Mouse (Mus musculus) kidney, adult 2 months (tissue): ENCODE measurements at regions not wholly inside any gene's neighbourhood (a gene's known extent, or its start where the extent isn't known, plus 50 kb on each side); places are given as distances from the start of the nearest gene placed in this dataset.

Experiments used
- DNase-seq: peaks from one replicate; pipeline ENCODE4 v3.0.0; 2021
- H3K27ac ChIP-seq: fragments of 200-500 bp; 2 replicates; pipeline ENCODE4 v1.5.1; 2012; ENCODE audit warnings: low read depth, low read length, control low read depth, inconsistent platforms; ENCODE audit not compliant: insufficient read depth
- H3K27me3 ChIP-seq: fragments of 200-500 bp; replicated peaks from 2 replicates; pipeline ENCODE4 v1.6.1; 2012; ENCODE audit warnings: mild to moderate bottlenecking, moderate library complexity, low read length, inconsistent platforms; ENCODE audit not compliant: control insufficient read depth, insufficient read depth
- H3K36me3 ChIP-seq: fragments of 200-500 bp; 2 replicates; pipeline ENCODE4 v1.6.1; 2012; ENCODE audit warnings: mild to moderate bottlenecking, moderate library complexity, low read length, inconsistent platforms; ENCODE audit not compliant: control insufficient read depth, insufficient read depth
- H3K4me1 ChIP-seq: fragments of 200-500 bp; 2 replicates; pipeline ENCODE4 v1.6.1; 2011; ENCODE audit warnings: low read length; ENCODE audit not compliant: control insufficient read depth, insufficient read depth
- H3K4me3 ChIP-seq: fragments of 200-500 bp; 2 replicates; pipeline ENCODE4 v1.5.1; 2011; ENCODE audit warnings: mild to moderate bottlenecking, low read depth, low read length, control low read depth; ENCODE audit not compliant: insufficient read depth
- CTCF ChIP-seq: fragments of 200-500 bp; conservative IDR thresholded peaks from 2 replicates; pipeline ENCODE4 v1.5.1; 2011; ENCODE audit warnings: low read depth, mild to moderate bottlenecking, control low read depth, low read length, moderate library complexity, mixed read lengths; ENCODE audit not compliant: insufficient read depth, insufficient read length
- POLR2A ChIP-seq: fragments of 200-500 bp; IDR thresholded peaks from one replicate; pipeline ENCODE4 v1.6.1; 2011; ENCODE audit warnings: low read depth, low read length, control low read depth
- WGBS: fragments of 180-500 bp; shearing (Covaris S2); methylation state at CpG from one replicate; pipeline ENCODE4 v1.1.7; 2018; 5-methylcytosine and 5-hydroxymethylcytosine counted together

DNA sequence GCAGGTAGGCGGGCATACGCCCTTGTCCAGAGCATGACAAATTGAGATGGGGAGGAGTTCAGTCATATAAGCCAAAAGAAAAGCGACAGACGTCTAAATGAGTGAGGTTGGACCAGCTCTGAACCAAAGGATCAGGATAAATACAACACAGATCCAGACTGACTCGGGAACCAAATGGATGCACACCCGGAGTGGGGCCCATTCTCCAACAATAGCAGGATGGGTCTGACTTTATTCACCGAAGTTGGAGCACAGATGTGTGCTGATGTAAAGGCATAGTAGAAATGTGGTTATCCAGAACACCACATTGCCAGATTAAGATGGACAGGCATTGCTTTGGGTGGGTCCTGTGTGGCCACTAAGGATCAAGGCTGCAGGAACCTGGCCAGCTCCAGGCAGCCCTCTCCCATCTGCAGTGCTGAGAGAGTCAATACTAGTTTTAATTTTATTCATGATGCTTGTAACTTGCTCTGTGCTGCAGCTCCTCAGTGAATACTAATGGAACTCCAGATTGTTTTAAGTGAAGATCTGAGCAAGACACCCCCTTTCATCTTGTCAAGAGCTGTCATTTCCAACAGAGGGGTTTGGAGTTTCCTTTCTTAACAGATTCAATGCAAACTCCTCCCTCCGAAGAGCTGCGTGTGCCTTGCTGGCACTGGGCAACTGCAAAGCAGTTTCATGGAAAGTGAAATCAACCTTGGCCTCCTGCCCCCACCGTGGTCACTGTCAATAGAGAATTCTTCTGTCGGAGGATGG, 176.3 kb upstream of the Nxpe4 start:
- WGBS, result 74% methylated on average over 11 of the region's 11 CpGs

DNA sequence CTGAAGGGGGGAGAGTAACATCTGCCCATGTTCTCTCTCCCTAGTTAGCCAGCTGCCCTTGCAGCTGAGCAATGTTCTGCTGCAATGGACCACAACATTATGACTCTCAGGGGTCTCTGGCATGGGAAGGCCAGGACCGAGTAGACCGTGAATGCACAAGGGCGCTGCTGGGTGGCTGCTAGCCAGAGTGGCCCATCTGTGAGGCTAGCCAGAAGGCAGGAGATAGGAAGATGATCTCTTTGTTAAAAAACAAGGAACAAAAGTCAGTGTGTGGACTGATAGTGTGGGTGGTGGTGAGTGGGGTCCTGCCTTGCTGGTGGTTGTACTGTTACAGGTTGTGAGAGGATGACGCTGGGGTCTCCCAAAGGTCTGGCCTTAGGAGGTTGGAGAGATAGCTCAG, 174.6 kb upstream of the Nxpe4 start:
- WGBS, result 89% methylated on average over 4 of the region's 4 CpGs

More for the DNA sequence above, 176.3 kb upstream of the Nxpe4 start:
- Histone ChIP-seq H3K27ac (no peak overlapping the region), H3K27me3 (no peaks in the 10 kb centered on the region), H3K4me3 (no peak overlapping the region), H3K4me1 (no peaks in the 10 kb centered on the region), H3K36me3 (no peaks in the 10 kb centered on the region)
- DNase-seq, result no peak
- TF ChIP-seq CTCF (no peak), POLR2A (no peak)

DNA sequence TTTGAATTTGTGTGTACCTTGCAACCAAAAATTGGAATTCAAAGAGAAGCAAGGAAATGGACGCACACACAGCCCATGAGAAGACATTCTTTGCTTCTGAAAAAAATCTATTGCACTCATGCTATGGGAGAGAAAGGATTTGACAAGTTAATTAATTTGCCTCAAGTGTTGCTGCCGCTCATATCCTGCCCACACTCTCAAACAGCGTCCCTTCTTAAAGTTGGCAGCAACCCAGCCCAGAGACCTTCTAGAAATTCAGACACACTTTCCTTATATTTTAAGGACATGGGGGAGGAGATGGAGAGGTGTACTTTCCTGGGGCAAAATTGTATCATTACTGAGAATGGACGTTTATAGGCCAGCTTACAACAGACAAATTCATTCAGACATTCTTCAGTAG, 167.2 kb upstream of the Nxpe4 start:
- DNase-seq, result no peak
- no peak overlapping the region for H3K27ac ChIP-seq
- no peaks in the 10 kb centered on the region for H3K36me3 ChIP-seq
- WGBS, result 45% methylated on average over 4 of the region's 4 CpGs
- H3K27me3 ChIP-seq, result no peaks in the 10 kb centered on the region
- H3K4me1 ChIP-seq, result no peaks in the 10 kb centered on the region
- TF ChIP-seq POLR2A, result no peak
- no peak for TF ChIP-seq CTCF
- H3K4me3 ChIP-seq, result no peak overlapping the region

More for the DNA sequence above, 174.6 kb upstream of the Nxpe4 start:
- no peak for TF ChIP-seq CTCF
- TF ChIP-seq POLR2A, result no peak
- no peak overlapping the region for H3K4me3 ChIP-seq
- H3K4me1 ChIP-seq, result no peaks in the 10 kb centered on the region
- H3K36me3 ChIP-seq, result no peaks in the 10 kb centered on the region
- no peaks in the 10 kb centered on the region for H3K27me3 ChIP-seq
- DNase-seq, result no peak
- H3K27ac ChIP-seq, result no peak overlapping the region

DNA sequence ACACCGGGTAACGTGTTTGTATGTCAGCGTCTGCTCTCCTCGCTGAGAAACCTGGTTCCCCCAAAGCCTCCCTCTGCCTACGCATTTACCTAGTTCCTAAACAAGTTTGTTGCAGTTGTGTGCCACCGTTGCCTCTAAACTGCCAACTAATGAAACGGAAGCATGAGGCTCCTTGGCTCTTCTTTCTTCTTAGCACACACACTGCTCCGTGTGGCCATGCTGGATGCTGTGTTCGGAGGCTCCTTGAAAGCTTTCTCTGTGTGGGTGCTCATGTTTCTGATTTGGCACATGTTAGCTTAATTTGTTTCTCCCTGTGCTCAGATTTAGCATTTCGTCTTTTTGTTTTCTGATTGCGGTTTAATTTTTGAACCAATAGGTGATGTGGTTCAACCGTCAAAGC, 162.2 kb upstream of the Nxpe4 start:
- no peak overlapping the region for H3K27ac ChIP-seq
- no peaks in the 10 kb centered on the region for H3K4me1 ChIP-seq
- no peaks in the 10 kb centered on the region for H3K27me3 ChIP-seq
- H3K4me3 ChIP-seq, result no peak overlapping the region
- H3K36me3 ChIP-seq, result no peaks in the 10 kb centered on the region
- TF ChIP-seq CTCF, result no peak
- TF ChIP-seq POLR2A, result no peak
- DNase-seq, result no peak
- 87% methylated on average over 12 of the region's 12 CpGs for WGBS

DNA sequence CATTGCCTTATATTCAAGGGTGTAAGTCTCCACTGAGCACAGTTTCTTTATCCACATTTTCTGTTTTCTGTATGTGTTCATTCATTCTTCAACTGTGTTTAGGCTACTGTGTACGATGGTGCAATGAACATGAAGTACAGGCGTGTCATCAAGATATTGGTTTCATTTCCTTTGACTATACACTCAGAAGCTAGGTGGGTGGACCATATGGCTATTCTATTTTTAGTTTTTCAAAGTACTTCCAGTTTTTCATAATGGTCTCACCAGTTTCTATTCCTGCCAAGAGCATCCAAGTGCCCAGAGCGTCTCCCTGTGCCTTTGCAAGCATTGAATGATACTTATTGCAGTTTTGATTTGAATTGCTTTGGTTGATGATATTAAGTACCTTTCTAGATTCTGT, 132.8 kb upstream of the Nxpe4 start:
- WGBS, result 90% methylated on average over 3 of the region's 3 CpGs
- TF ChIP-seq CTCF, result no peak
- no peak for TF ChIP-seq POLR2A
- Histone ChIP-seq H3K4me3 (no peak overlapping the region), H3K27me3 (no peaks in the 10 kb centered on the region), H3K27ac (no peak overlapping the region), H3K36me3 (no peaks in the 10 kb centered on the region), H3K4me1 (no peaks in the 10 kb centered on the region)
- no peak for DNase-seq

DNA sequence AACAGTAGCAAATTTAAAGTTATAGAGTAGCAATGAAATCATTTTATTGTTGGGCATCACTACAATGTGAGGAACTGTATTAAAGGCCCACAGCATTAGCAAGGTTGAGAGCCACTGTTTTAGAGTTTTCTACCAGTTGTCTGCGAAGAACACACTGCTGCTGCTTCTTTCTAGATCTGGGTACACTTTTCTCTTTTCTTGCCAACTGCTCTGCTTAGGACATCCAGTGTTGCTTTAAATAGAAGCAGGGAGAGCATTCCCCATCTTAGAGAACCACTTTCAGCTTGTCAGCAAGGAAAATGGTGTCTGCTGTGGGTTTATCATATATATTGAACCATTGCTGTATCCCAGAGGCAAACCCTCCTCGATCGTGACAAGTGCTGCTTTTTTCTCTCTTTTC, 131.0 kb upstream of the Nxpe4 start:
- Histone ChIP-seq H3K27me3 (no peaks in the 10 kb centered on the region), H3K36me3 (no peaks in the 10 kb centered on the region), H3K4me1 (no peaks in the 10 kb centered on the region), H3K27ac (no peak overlapping the region), H3K4me3 (no peak overlapping the region)
- no peak for TF ChIP-seq POLR2A
- TF ChIP-seq CTCF, result no peak
- 94% methylated on average over 3 of the region's 3 CpGs for WGBS
- no peak for DNase-seq

DNA sequence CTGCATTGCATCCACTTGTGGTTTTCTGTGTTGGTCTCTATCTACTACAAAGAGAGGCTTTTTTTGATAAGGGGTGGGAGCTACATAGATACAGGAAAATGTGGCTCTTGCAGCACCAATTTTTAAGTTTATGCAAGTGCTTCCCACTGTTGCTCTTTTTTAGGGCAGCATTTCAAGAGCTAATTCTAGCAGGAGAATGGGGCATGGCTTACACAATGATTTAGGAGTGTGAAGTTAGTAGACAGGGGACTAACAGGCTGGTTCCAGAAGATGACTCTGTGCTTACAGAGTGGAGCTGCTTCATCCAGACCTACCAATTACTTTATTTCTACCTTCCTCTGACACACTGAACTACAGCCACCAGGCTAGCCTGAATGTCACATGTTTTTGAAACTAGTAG, 125.9 kb upstream of the Nxpe4 start:
- no peaks in the 10 kb centered on the region for H3K36me3 ChIP-seq
- H3K27me3 ChIP-seq, result no peaks in the 10 kb centered on the region
- TF ChIP-seq POLR2A, result no peak
- TF ChIP-seq CTCF, result no peak
- H3K27ac ChIP-seq, result no peak overlapping the region
- H3K4me1 ChIP-seq, result no peaks in the 10 kb centered on the region
- no peak for DNase-seq
- no peak overlapping the region for H3K4me3 ChIP-seq
